Mouse (Mus musculus) liver, embryonic 15.5 days (tissue): ENCODE data around the gene Myo1f. TPM values are rescaled to one million over a fixed set of nuclear protein-coding genes. Genes with fewer than 3 reads are reported as not detected.
"Not testable (repeated sequence)": the region's sequence is repeated elsewhere in the genome, so short reads cannot be mapped to it uniquely, and the experiment has no call there.

ENCODE experiments used
- ATAC-seq: fragments of 200-750 bp; cut with Nextera tagmentation; 2 replicates; pipeline ENCODE4 v1.8.0; 2017; ENCODE audit warnings: moderate number of reproducible peaks, mild to moderate bottlenecking, moderate library complexity; ENCODE audit not compliant: insufficient read depth
- H3K27ac ChIP-seq: fragments of 300-500 bp; sonication (generic); replicated peaks from 2 replicates; pipeline ENCODE4 v1.5.1; 2015; ENCODE audit warnings: mild to moderate bottlenecking, inconsistent platforms
- H3K27me3 ChIP-seq: fragments of 300-500 bp; sonication (generic); 2 replicates; pipeline ENCODE4 v1.6.1; 2015; ENCODE audit warnings: mild to moderate bottlenecking, inconsistent platforms
- H3K36me3 ChIP-seq: fragments of 300-500 bp; sonication (generic); replicated peaks from 2 replicates; pipeline ENCODE4 v1.6.1; 2015; ENCODE audit warnings: moderate library complexity, mild to moderate bottlenecking, inconsistent platforms
- H3K4me1 ChIP-seq: fragments of 300-500 bp; sonication (generic); replicated peaks from 2 replicates; pipeline ENCODE4 v1.6.1; 2015; ENCODE audit warnings: inconsistent platforms
- H3K4me2 ChIP-seq: fragments of 300-500 bp; sonication (generic); 2 replicates; pipeline ENCODE4 v1.6.1; 2015; ENCODE audit warnings: moderate library complexity, mild to moderate bottlenecking, inconsistent platforms
- H3K4me3 ChIP-seq: fragments of 300-500 bp; sonication (generic); replicated peaks from 2 replicates; pipeline ENCODE4 v1.5.1; 2015; ENCODE audit warnings: mild to moderate bottlenecking, inconsistent platforms
- H3K9ac ChIP-seq: fragments of 300-500 bp; sonication (generic); 2 replicates; pipeline ENCODE4 v1.6.1; 2015; ENCODE audit warnings: moderate library complexity, mild to moderate bottlenecking, inconsistent platforms
- H3K9me3 ChIP-seq: fragments of 300-500 bp; sonication (generic); replicated peaks from 2 replicates; pipeline ENCODE4 v1.6.1; 2016; ENCODE audit warnings: inconsistent platforms
- WGBS: fragments of 180-500 bp; shearing (Covaris S2); methylation state at CpG from one replicate; pipeline ENCODE4 v1.1.7; 2015; ENCODE audit warnings: mixed read lengths; ENCODE audit not compliant: insufficient replicate concordance; 5-methylcytosine and 5-hydroxymethylcytosine counted together
- polyA plus RNA-seq: library from polyadenylated mRNA; unstranded; fragments of >200 nt; fragmentation: Nextera tagmentation; extraction: Ambion mirVana; gene quantifications from 2 replicates; pipeline ENCODE4 v1.2.1, GENCODE M21; 2015

Myo1f gene
- polyA plus RNA-seq, 1 experiment from 2014 or later, result 11.9 TPM

- ATAC-seq, result no peak
- Histone ChIP-seq H3K27ac (no peak overlapping the region), H3K9ac (no peak overlapping the region), H3K4me2 (no peak overlapping the region), H3K4me3 (no peak overlapping the region), H3K9me3 (no peaks in the 10 kb centered on the region), H3K27me3 (no peaks in the 10 kb centered on the region), H3K4me1 (no peaks in the 10 kb centered on the region), H3K36me3 (no peaks in the 10 kb centered on the region)
- WGBS, result 72% methylated on average over 17 of the region's 17 CpGs
Observed at GRCm38 (mm10) chr17:33586011-33586410, 30.5 kb downstream of the Myo1f start.

DNA sequence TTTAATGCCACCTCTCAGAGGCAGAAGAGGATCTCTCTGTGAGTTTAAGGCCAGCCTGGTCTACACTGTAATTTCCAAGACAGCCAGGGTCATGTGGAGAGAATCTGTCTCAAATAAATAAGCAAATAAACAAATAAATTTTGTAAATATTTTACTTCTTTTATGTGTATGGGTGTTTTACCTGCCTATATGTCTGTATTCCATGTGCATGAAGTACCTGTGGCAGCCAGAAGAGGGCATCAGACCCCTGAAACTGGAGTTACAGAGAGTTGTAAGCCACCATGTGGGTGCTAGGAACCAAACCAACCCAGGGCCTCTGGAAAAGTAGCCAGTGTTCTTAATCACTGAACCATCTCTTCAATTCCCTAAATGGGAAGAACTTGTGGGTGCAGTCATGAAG lies 41.8 kb downstream of the Myo1f start:
- H3K27me3 ChIP-seq, result no peaks in the 10 kb centered on the region
- H3K4me2 ChIP-seq, result no peak overlapping the region
- H3K4me1 ChIP-seq, result no peaks in the 10 kb centered on the region
- H3K36me3 ChIP-seq, result 0 out of 2 replicates have a peak, but pooled peaks cover 8% of the 10 kb centered on the region
- 0 out of 2 replicates have a peak, but pooled peaks cover 3% of the 10 kb centered on the region for H3K9me3 ChIP-seq
- H3K4me3 ChIP-seq, result no peak overlapping the region
- H3K9ac ChIP-seq, result no peak overlapping the region
- no peak for ATAC-seq
- no peak overlapping the region for H3K27ac ChIP-seq

- whole genome bisulfite sequencing, result 76% methylated on average over 5 of the region's 5 CpGs
- H3K9ac ChIP-seq, result no peak overlapping the region
Observed at GRCm38 (mm10) chr17:33598506-33598905, 43.0 kb downstream of the Myo1f start.

DNA sequence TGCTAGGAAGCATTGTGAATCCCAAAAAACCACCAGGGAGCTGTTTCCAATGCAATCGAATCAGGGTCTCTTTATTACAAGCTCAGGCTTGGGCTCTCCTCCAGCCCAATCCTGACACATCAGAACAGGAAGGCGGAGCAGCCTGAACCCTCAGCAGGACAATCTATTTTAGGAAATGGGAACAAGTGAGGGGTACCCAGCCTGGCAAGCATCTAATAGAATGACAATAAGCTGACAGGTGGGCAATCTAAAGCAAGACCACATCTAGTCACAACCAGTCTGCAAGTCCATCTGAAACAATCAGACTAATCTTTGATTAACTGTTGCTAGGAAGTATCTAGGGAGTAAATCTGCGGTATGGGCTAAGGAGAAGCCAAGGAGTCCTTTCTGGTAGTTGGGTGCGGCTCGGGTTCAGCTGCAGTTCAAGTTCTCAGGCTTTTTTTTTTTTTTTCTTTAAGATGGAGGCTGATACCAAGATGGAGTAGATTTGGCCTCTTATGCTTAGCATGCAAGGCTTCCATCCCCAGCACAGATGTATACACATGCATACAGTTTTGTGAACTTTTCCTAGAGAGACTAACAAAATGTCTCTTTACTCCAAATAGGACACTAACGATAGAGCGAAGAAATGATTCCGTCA lies 44.4 kb downstream of the Myo1f start:
- no peaks in the 10 kb centered on the region for H3K4me1 ChIP-seq
- 0 out of 2 replicates have a peak, but pooled peaks cover 3% of the 10 kb centered on the region for H3K9me3 ChIP-seq
- H3K27me3 ChIP-seq, result no peaks in the 10 kb centered on the region
- 76% methylated on average over 8 of the region's 8 CpGs for WGBS
- H3K9ac ChIP-seq, result no peak overlapping the region
- no peak overlapping the region for H3K4me3 ChIP-seq
- ATAC-seq, result no peak
- H3K4me2 ChIP-seq, result no peak overlapping the region
- 0 out of 2 replicates have a peak, but pooled peaks cover 8% of the 10 kb centered on the region for H3K36me3 ChIP-seq
- H3K27ac ChIP-seq, result no peak overlapping the region

More at GRCm38 (mm10) chr17:33598506-33598905, 43.0 kb downstream of the Myo1f start:
- H3K4me2 ChIP-seq, result no peak overlapping the region
- H3K4me1 ChIP-seq, result no peaks in the 10 kb centered on the region
- 0 out of 2 replicates have a peak, but pooled peaks cover 8% of the 10 kb centered on the region for H3K36me3 ChIP-seq
- no peak overlapping the region for H3K27ac ChIP-seq
- H3K27me3 ChIP-seq, result no peaks in the 10 kb centered on the region
- 0 out of 2 replicates have a peak, but pooled peaks cover 3% of the 10 kb centered on the region for H3K9me3 ChIP-seq
- ATAC-seq, result no peak
- no peak overlapping the region for H3K4me3 ChIP-seq

DNA sequence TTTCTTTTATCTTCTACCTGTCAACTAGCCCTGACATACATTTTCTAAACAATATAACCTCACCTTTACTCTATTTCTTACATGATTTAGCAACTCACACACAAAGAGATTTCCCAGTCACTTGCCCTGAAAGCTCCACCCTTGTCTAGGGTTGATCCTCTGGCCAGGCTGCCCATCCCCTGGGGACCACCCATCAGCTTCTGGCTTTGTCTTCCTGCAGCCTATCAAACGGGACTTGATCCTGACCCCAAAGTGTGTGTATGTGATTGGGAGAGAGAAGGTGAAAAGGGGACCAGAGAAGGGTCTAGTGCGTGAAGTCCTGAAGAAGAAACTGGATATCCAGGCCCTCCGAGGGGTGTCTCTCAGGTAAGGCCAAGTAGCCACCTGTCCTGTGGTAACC lies 45.3 kb downstream of the Myo1f start:
- no peak for ATAC-seq
- Histone ChIP-seq H3K9me3 (0 out of 2 replicates have a peak, but pooled peaks cover 3% of the 10 kb centered on the region), H3K9ac (no peak overlapping the region), H3K4me2 (no peak overlapping the region), H3K36me3 (0 out of 2 replicates have a peak, but pooled peaks cover 8% of the 10 kb centered on the region), H3K27me3 (no peaks in the 10 kb centered on the region), H3K4me1 (no peaks in the 10 kb centered on the region), H3K4me3 (no peak overlapping the region), H3K27ac (no peak overlapping the region)
- 57% methylated on average over 3 of the region's 3 CpGs for WGBS

GRCm38 (mm10) chr17:33601947-33602346 lies 46.4 kb downstream of the Myo1f start:
- 0 out of 2 replicates have a peak, but pooled peaks cover 3% of the 10 kb centered on the region for H3K36me3 ChIP-seq
- ATAC-seq, result no peak
- no peaks in the 10 kb centered on the region for H3K27me3 ChIP-seq
- whole genome bisulfite sequencing, result 72% methylated on average over 12 of the region's 12 CpGs
- no peak overlapping the region for H3K9ac ChIP-seq
- H3K9me3 ChIP-seq, result 0 out of 2 replicates have a peak, but pooled peaks cover 3% of the 10 kb centered on the region
- no peak overlapping the region for H3K27ac ChIP-seq
- H3K4me1 ChIP-seq, result no peaks in the 10 kb centered on the region
- H3K4me3 ChIP-seq, result no peak overlapping the region
- H3K4me2 ChIP-seq, result no peak overlapping the region

- peaks cover 8% of the 10 kb centered on the region for H3K4me1 ChIP-seq
- H3K9ac ChIP-seq, result no peak overlapping the region
- H3K4me3 ChIP-seq, result no peak overlapping the region
- no peak overlapping the region for H3K27ac ChIP-seq
- 21% methylated on average over 2 of the region's 2 CpGs for WGBS
- ATAC-seq, result peak; percentile 58; the same call in 1 of the 2 replicates
- no peaks in the 10 kb centered on the region for H3K27me3 ChIP-seq
- H3K4me2 ChIP-seq, result no peak overlapping the region
- H3K36me3 ChIP-seq, result no peaks in the 10 kb centered on the region
- no peaks in the 10 kb centered on the region for H3K9me3 ChIP-seq
Observed at GRCm38 (mm10) chr17:33607273-33607672, 51.8 kb downstream of the Myo1f start.

GRCm38 (mm10) chr17:33610548-33610947 lies 55.0 kb downstream of the Myo1f start:
- Histone ChIP-seq H3K9me3 (no peaks in the 10 kb centered on the region), H3K27me3 (no peaks in the 10 kb centered on the region), H3K4me1 (peaks cover 8% of the 10 kb centered on the region), H3K36me3 (no peaks in the 10 kb centered on the region), H3K4me3 (no peak overlapping the region), H3K9ac (no peak overlapping the region), H3K4me2 (no peak overlapping the region), H3K27ac (no peak overlapping the region)
- ATAC-seq, result no peak
- WGBS, result 55% methylated on average over 7 of the region's 7 CpGs

DNA sequence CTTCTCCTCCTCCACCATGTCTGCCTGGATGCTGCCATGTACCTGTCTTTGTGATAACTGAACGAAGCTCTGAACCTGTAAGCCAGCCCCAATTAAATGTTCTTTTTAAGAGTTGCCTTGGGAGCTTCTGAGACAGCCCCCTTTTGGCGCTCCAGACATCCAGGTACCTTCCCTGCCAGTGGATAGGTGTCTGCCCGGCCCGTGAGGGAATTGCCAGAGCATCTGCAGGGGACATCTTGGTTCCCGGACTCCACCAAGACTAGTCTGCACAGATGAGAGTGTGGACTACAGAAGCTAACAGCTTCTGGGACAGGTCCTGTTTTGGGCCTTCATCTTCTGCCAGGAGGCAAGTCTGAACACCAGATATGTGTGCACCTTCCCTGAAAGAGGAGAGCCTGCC lies 58.2 kb downstream of the Myo1f start:
- not testable (repeated sequence) for H3K4me2 ChIP-seq, H3K9ac ChIP-seq, H3K4me3 ChIP-seq, H3K27me3 ChIP-seq, H3K36me3 ChIP-seq, H3K4me1 ChIP-seq, H3K9me3 ChIP-seq, H3K27ac ChIP-seq, ATAC-seq
- 59% methylated on average over 5 of the region's 5 CpGs for WGBS

DNA sequence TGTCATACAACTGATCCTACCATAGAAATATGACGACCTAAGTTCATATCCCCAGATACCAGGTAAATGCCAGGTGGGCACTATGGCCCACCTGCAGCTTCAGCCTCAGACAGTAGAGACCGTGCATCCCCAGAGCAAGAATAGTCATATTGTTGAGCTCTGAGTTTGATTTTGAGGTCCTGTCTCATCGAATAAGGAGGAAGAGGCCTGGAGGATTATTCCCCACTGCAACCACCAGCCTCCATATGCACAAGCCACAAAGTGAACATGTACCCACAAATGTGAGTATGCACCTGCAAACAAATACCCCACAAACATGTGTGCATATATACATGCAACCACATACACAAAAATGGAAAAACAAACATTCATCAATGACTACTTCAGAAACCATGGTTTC lies 71.8 kb downstream of the Myo1f start:
- Histone ChIP-seq H3K9ac (no peak overlapping the region), H3K27ac (no peak overlapping the region), H3K4me1 (peaks cover 30% of the 10 kb centered on the region), H3K36me3 (peaks cover 20% of the 10 kb centered on the region), H3K27me3 (no peaks in the 10 kb centered on the region), H3K4me2 (no peak overlapping the region), H3K9me3 (no peaks in the 10 kb centered on the region), H3K4me3 (no peak overlapping the region)
- WGBS, result 74% methylated on average over 3 of the region's 3 CpGs
- ATAC-seq, result no peak

DNA sequence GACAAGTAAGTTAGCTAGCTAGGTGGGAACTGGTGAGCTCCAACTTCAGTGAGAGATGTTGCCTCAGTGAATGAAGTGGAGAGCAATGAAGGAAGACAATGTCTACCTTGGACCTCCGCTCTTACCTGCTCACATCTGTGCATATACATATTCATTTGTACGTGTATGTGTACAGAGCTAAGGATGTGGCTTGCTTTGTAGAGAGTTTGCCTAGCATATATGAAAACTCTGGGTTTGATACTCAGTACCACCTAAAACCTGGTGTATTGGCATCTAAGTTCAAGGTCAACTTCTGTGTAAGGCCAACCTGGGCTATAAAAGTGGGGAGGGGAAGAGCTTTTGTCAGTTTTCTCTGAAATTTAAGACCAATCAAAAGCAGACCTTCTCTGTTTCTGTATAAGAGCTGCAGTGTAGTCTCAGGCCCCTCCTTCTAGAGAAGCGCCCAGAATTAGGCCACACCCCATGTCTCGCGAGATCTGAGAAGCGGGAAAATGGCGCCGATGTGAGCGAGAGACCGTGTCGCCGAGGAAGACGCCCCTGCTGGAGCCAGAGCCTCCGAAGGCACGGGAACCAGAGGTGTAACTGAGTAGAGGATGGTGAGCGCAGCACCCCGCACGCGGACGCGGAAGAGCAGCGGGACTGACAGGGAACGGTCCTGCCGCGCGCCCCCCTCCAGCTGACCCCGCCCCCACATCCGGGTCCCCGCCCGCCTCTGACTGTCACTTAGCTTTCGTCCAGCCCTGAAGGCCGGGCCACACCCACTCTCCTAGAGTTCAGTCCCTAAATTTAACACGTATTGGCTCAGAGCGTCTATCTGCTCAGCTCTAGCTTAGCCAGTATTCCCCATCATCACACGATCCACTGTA lies 73.3 kb downstream of the Myo1f start, which contains the start of gene Zfp414:
Gene Zfp414, plus strand, starts transcription at position 470 of the 866 bp plus-strand sequence.
- peak; percentile 98 for ATAC-seq
- WGBS, result 2% methylated on average over 35 of the region's 35 CpGs
- no peaks in the 10 kb centered on the region for H3K27me3 ChIP-seq
- H3K36me3 ChIP-seq, result peaks cover 28% of the 10 kb centered on the region
- peak within 1 kb of the TSS; percentile 78 for H3K9ac ChIP-seq
- H3K4me1 ChIP-seq, result peaks cover 30% of the 10 kb centered on the region
- peak within 1 kb of the TSS; percentile 80 for H3K4me3 ChIP-seq
- H3K9me3 ChIP-seq, result no peaks in the 10 kb centered on the region
- H3K27ac ChIP-seq, result peak within 1 kb of the TSS; percentile 98
- peak within 1 kb of the TSS; percentile 93 for H3K4me2 ChIP-seq
